Mouse (Mus musculus) megakaryocyte, embryonic 14.5 days (primary cell): ENCODE data around the gene Zfp60.

ENCODE experiments used
- FLI1 ChIP-seq: IDR thresholded peaks from 2 replicates; pipeline ENCODE4 v1.6.1; 2012; ENCODE audit warnings: low read length, inconsistent platforms, mixed read lengths
- GATA1 ChIP-seq: IDR thresholded peaks from 3 replicates; pipeline ENCODE4 v1.6.1; 2012; ENCODE audit warnings: mixed read lengths, low read length, inconsistent platforms, borderline replicate concordance

DNA sequence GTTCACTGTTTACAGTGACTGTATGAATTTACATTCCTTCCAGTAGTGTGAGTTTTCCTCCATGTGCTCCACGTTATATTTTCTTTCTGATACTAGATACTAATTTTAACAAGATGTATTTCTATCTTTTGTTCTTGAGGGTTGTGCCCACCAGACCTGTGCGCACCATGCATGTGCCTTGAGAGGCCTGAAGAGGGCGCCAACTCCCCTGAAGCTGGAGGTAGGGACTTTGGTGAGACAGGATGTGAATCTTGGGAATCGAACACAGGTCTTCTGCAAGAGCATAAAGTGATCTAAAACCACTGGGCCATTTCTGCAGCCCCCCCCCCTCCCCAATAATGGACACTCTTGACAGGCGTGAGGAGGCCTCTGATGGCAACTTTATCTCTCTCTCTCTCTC lies 40.1 kb upstream of the Zfp60 start:
- TF ChIP-seq GATA1 (no peak), FLI1 (no peak)
